Mouse (Mus musculus): Measurements from ENCODE around the gene Slc22a22.

- no peak for TF ChIP-seq POLR2AphosphoS2 (IDR thresholded peaks at IDR 0.05; ENCODE audit: insufficient read length, low read depth)
- no peak for TF ChIP-seq E2F4 (IDR thresholded peaks at IDR 0.05; ENCODE audit: insufficient read depth)
- TF ChIP-seq MYOG (IDR thresholded peaks at IDR 0.05; ENCODE audit: control insufficient read depth in 1 of 3, insufficient read depth in 1 of 3, insufficient read length in 2 of 3, low read depth in 2 of 3) = no peak
- no peak for TF ChIP-seq CEBPB (IDR thresholded peaks at IDR 0.05; ENCODE audit: insufficient read depth, poor library complexity, severe bottlenecking)
- TF ChIP-seq TCF12 (IDR thresholded peaks at IDR 0.05; ENCODE audit: insufficient read depth, poor library complexity, severe bottlenecking) = no peak
- TF ChIP-seq USF1 (IDR thresholded peaks at IDR 0.05; ENCODE audit: low read depth) = no peak
- no peak for TF ChIP-seq POLR2A (IDR thresholded peaks at IDR 0.05; ENCODE audit: insufficient read length, low read depth)
- TF ChIP-seq REST (IDR thresholded peaks at IDR 0.05; ENCODE audit: insufficient read depth, insufficient read length) = no peak
- TF ChIP-seq MAX (IDR thresholded peaks at IDR 0.05; ENCODE audit: low read depth) = no peak
- TF ChIP-seq SRF (IDR thresholded peaks at IDR 0.05; ENCODE audit: control insufficient read depth, insufficient read length, low read depth) = no peak
These were observed 12.4 kb downstream of the Slc22a22 start for GRCm38 (mm10) chr15:57465061-57465460.
